Mouse (Mus musculus) kidney, adult 2 months (tissue): Measurements from ENCODE around the gene Chl1. TPM values are rescaled to one million over a fixed set of nuclear protein-coding genes. Genes with fewer than 3 reads are reported as not detected.

ENCODE experiments used
- DNase-seq: peaks from one replicate; pipeline ENCODE4 v3.0.0; 2021
- H3K27ac ChIP-seq: fragments of 200-500 bp; 2 replicates; pipeline ENCODE4 v1.5.1; 2012; ENCODE audit warnings: low read depth, low read length, control low read depth, inconsistent platforms; ENCODE audit not compliant: insufficient read depth
- H3K27me3 ChIP-seq: fragments of 200-500 bp; replicated peaks from 2 replicates; pipeline ENCODE4 v1.6.1; 2012; ENCODE audit warnings: mild to moderate bottlenecking, moderate library complexity, low read length, inconsistent platforms; ENCODE audit not compliant: control insufficient read depth, insufficient read depth
- H3K36me3 ChIP-seq: fragments of 200-500 bp; 2 replicates; pipeline ENCODE4 v1.6.1; 2012; ENCODE audit warnings: mild to moderate bottlenecking, moderate library complexity, low read length, inconsistent platforms; ENCODE audit not compliant: control insufficient read depth, insufficient read depth
- H3K4me1 ChIP-seq: fragments of 200-500 bp; 2 replicates; pipeline ENCODE4 v1.6.1; 2011; ENCODE audit warnings: low read length; ENCODE audit not compliant: control insufficient read depth, insufficient read depth
- H3K4me3 ChIP-seq: fragments of 200-500 bp; 2 replicates; pipeline ENCODE4 v1.5.1; 2011; ENCODE audit warnings: mild to moderate bottlenecking, low read depth, low read length, control low read depth; ENCODE audit not compliant: insufficient read depth
- CTCF ChIP-seq: fragments of 200-500 bp; conservative IDR thresholded peaks from 2 replicates; pipeline ENCODE4 v1.5.1; 2011; ENCODE audit warnings: low read depth, mild to moderate bottlenecking, control low read depth, low read length, moderate library complexity, mixed read lengths; ENCODE audit not compliant: insufficient read depth, insufficient read length
- POLR2A ChIP-seq: fragments of 200-500 bp; IDR thresholded peaks from one replicate; pipeline ENCODE4 v1.6.1; 2011; ENCODE audit warnings: low read depth, low read length, control low read depth
- WGBS: fragments of 180-500 bp; shearing (Covaris S2); methylation state at CpG from one replicate; pipeline ENCODE4 v1.1.7; 2018; 5-methylcytosine and 5-hydroxymethylcytosine counted together
- polyA plus RNA-seq: library from polyadenylated mRNA; depleted of rRNA; stranded (reverse); fragments of >200 nt; gene quantifications from 2 replicates; pipeline ENCODE4 v1.2.3, GENCODE M21; 2012

The Chl1 gene
- polyA plus RNA-seq, 1 experiment: 0.42 TPM

DNA sequence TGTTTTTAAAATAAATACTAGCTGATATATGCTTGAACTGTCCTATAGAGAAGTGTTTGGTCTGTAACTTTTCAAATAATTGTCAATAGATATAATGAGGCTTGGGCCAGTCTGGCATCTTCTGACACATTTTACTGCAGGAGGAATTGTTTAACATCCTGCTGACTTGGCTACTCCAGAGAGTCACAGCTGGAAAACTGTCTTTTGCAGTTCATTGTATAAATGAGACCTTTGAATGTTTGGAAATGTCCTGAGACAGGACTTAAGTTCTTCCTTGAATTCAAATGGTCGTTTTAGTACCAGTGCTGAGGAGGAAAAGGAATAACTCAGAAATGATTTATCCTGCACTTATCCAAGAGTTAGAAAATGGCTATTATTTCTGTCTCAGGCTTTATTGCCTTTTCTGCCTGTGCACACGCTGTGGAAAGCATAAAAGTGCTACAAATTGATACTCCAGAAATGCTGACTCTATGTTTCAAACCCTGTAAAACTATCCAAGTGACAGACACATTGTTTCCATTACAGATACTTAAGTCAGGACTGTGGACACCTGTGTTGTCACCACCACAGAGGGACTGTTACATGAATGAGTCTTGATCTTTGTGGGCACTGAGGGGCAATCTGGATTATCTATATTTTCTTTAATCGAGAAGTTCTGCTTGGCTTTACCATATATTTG is 105.7 kb downstream of the Chl1 start:
- H3K36me3 ChIP-seq: no peaks in the 10 kb centered on the region
- TF ChIP-seq CTCF: no peak
- TF ChIP-seq POLR2A: no peak
- no peak for DNase-seq
- no peak overlapping the region for H3K27ac ChIP-seq
- WGBS: 23% methylated on average over 3 of the region's 3 CpGs
- no peaks in the 10 kb centered on the region for H3K27me3 ChIP-seq
- no peak overlapping the region for H3K4me3 ChIP-seq
- no peaks in the 10 kb centered on the region for H3K4me1 ChIP-seq

DNA sequence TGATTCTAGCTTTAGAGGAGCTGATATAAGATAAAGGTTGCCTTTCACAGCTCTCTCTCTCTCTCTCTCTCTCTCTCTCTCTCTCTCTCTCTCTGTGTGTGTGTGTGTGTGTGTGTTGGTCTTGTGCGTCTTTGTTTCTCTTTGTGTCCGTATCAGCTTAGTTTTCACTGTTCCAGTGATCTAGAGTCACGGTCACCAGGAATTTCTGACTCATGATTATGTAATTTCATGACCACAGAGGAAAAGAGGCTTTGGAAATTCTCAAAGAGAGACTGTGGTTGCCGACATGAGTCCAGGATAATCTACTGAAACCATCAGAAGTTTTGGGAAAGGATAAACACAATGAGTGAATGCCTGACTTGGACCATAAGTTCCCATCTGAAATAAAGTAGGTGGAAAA is 110.5 kb downstream of the Chl1 start:
- no peak overlapping the region for H3K27ac ChIP-seq
- TF ChIP-seq POLR2A (no peak), CTCF (no peak)
- DNase-seq: no peak
- WGBS: 60% methylated on average over 4 of the region's 4 CpGs
- H3K4me1 ChIP-seq: no peaks in the 10 kb centered on the region
- H3K27me3 ChIP-seq: no peaks in the 10 kb centered on the region
- H3K36me3 ChIP-seq: no peaks in the 10 kb centered on the region
- no peak overlapping the region for H3K4me3 ChIP-seq

DNA sequence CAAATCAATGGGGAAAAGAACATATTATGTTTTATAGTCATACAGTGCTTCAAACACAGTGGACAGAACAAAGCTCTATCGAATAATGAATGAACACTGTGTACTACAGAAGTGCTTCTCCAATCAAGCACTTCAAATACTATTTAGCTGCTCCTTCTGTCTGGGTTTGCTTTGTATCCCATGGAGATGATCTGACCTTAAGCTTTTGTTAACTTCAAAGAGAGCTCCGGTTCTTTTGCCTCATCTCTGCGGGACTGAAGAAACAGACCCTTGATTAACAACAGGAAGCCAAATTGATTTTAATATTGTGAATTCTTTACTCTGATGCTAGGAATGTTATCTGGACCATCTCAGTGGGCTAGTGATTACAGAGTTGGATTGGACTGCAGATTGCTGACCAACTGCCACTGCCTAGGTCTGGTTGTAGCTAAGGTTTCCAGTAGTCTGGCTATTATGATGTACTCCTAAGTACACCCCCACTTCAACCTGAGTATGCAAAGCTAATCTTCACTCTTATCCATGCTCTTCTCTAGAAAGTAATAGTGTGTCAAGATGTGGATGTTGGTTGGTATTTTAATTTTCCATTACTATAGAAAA is 111.8 kb downstream of the Chl1 start:
- no peak overlapping the region for H3K27ac ChIP-seq
- 70% methylated on average over 3 of the region's 3 CpGs for WGBS
- TF ChIP-seq POLR2A (no peak), CTCF (no peak)

DNA sequence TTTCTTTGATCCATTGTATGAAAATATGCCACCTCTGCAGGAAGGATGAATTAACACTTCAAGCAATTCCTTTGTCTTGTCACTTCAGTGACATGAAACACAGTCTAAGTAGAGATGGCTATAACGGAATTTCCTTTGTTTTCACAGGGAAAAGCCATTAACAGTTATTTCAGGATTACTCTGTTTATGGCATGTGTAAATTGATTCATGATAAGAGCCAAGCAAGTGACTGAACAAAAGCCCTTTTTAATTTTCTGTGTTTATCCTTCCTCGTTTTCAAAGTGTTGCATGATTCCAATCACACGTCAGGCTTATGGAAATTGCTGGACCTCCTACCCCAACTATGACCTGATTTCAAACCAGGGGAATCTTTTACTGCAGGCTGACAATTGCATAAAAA is 122.5 kb downstream of the Chl1 start:
- TF ChIP-seq CTCF (no peak), POLR2A (no peak)
- no peak overlapping the region for H3K4me3 ChIP-seq
- H3K36me3 ChIP-seq: no peaks in the 10 kb centered on the region
- H3K27me3 ChIP-seq: no peaks in the 10 kb centered on the region
- DNase-seq: no peak
- H3K27ac ChIP-seq: no peak overlapping the region
- 27% methylated on average over 3 of the region's 3 CpGs for WGBS
- H3K4me1 ChIP-seq: no peaks in the 10 kb centered on the region

More for the DNA sequence above, 111.8 kb downstream of the Chl1 start:
- no peak for DNase-seq
- Histone ChIP-seq H3K36me3 (no peaks in the 10 kb centered on the region), H3K27me3 (no peaks in the 10 kb centered on the region), H3K4me3 (no peak overlapping the region), H3K4me1 (no peaks in the 10 kb centered on the region)

DNA sequence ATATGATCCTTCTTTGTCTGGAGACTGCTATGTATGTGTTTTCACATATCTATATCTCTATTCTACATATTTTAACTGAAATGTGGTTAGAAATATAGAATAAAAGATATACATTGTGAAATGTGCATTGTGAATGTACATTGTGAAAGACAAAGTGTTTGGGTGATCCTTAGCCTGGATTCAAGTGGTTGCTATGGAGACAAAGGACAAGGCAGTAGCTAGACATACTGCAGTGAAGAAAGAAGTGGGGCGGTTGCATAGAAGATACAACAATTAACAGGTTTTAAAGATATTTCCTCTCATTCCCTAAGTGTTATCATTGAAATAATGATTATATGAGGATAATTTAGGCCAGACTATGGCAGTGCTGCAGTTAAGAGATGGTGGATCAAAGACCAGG is 146.4 kb downstream of the Chl1 start:
- DNase-seq: no peak
- Histone ChIP-seq H3K27ac (no peak overlapping the region), H3K4me1 (no peaks in the 10 kb centered on the region), H3K4me3 (no peak overlapping the region), H3K36me3 (no peaks in the 10 kb centered on the region), H3K27me3 (no peaks in the 10 kb centered on the region)
- WGBS: 80% methylated on average over 1 of the region's 1 CpGs
- TF ChIP-seq CTCF (no peak), POLR2A (no peak)

DNA sequence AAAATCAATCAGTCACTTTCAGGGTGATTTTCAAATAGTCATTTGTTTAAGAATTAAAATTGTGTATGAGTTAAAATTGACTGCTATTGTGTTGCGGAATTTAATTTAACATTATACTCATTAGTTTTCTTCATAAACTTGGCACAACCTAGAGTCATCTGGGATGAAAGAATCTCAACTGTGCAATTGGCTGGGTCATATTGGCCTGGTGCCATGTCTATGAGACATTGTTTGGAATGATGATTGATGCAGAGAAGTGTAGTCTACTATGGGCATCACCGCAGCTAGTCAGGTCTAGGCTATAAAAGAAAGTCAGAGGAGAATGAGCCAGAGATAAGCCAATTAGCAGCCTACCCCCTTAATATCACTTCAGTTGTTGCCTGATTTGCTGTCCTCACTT is 148.8 kb downstream of the Chl1 start:
- H3K36me3 ChIP-seq: no peaks in the 10 kb centered on the region
- 93% methylated on average over 2 of the region's 2 CpGs for WGBS
- no peaks in the 10 kb centered on the region for H3K4me1 ChIP-seq
- no peaks in the 10 kb centered on the region; the same call in 1 of the 2 replicates for H3K27me3 ChIP-seq
- H3K27ac ChIP-seq: no peak overlapping the region
- no peak overlapping the region for H3K4me3 ChIP-seq
- TF ChIP-seq CTCF (no peak), POLR2A (no peak)
- no peak for DNase-seq

DNA sequence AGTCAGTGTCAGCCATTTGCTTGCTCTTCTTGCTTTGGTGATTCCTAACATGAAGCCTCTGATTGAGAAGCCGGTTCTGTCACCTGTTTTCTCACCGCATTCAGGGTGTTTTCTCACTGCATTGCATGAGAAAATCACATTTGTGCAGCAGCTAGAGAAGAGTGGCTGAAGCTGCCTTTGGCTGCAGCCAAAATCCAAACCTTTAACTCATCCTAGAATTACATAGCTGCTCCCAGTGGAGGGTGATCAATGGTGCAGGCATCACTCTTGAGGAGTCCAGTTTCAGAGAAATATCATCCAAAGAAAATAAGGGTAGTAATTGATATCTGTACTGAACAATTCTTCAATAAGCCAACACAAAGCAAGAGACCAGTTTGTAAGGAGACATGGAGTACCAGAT is 154.8 kb downstream of the Chl1 start:
- TF ChIP-seq CTCF: no peak
- TF ChIP-seq POLR2A: no peak
- no peak for DNase-seq
- Histone ChIP-seq H3K27me3 (no peaks in the 10 kb centered on the region; the same call in 1 of the 2 replicates), H3K4me3 (no peak overlapping the region), H3K36me3 (no peaks in the 10 kb centered on the region), H3K27ac (no peak overlapping the region), H3K4me1 (no peaks in the 10 kb centered on the region)
- WGBS: 65% methylated on average over 2 of the region's 2 CpGs
